Mouse (Mus musculus): Measurements from ENCODE around the gene Tescl.

Gene Tescl

GRCm38 (mm10) chr7:24299823-24300481 lies 33.8 kb downstream of the Tescl start:
- DNase-seq (ENCODE audit: low spot score), result no peak

- peak; percentile 61 for DNase-seq (ENCODE audit: low spot score)
Observed at GRCm38 (mm10) chr7:24298973-24299708, 34.6 kb downstream of the Tescl start.

GRCm38 (mm10) chr7:24298635-24298972 lies 35.1 kb downstream of the Tescl start:
- no peak for DNase-seq (ENCODE audit: low spot score)

- DNase-seq (ENCODE audit: low spot score), result no peak
Observed at GRCm38 (mm10) chr7:24297361-24298095, 36.2 kb downstream of the Tescl start.

GRCm38 (mm10) chr7:24296386-24296785 lies 37.4 kb downstream of the Tescl start:
- no peak for DNase-seq (ENCODE audit: low spot score)

GRCm38 (mm10) chr7:24295376-24295775 lies 38.4 kb downstream of the Tescl start:
- no peak for DNase-seq (ENCODE audit: low spot score)

GRCm38 (mm10) chr7:24294763-24295162 lies 39.0 kb downstream of the Tescl start:
- DNase-seq (ENCODE audit: low spot score), result no peak

- DNase-seq (ENCODE audit: low spot score), result no peak
Observed at GRCm38 (mm10) chr7:24293061-24293851, 40.5 kb downstream of the Tescl start.

- DNase-seq (ENCODE audit: low spot score), result no peak
Observed at GRCm38 (mm10) chr7:24291387-24292090, 42.2 kb downstream of the Tescl start.

- DNase-seq (ENCODE audit: low spot score), result no peak
Observed at GRCm38 (mm10) chr7:24290106-24290693, 43.5 kb downstream of the Tescl start.

GRCm38 (mm10) chr7:24288512-24288911 lies 45.2 kb downstream of the Tescl start:
- DNase-seq (ENCODE audit: low spot score), result peak; percentile 26

GRCm38 (mm10) chr7:24287670-24288069 lies 46.1 kb downstream of the Tescl start:
- no peak for DNase-seq (ENCODE audit: low spot score)

GRCm38 (mm10) chr7:24286916-24287315 lies 46.8 kb downstream of the Tescl start:
- DNase-seq (ENCODE audit: low spot score), result no peak

- DNase-seq (ENCODE audit: low spot score), result no peak
Observed at GRCm38 (mm10) chr7:24286090-24286489, 47.6 kb downstream of the Tescl start.
